Mouse (Mus musculus): Measurements from ENCODE around the gene Tmie.

GRCm38 (mm10) chr9:110890026-110890783 is 10.3 kb upstream of the Tmie start:
- TF ChIP-seq CTCF (IDR thresholded peaks at IDR 0.05; ENCODE audit: low read depth, low read length) (peak; percentile 45; the same call in 1 of the 2 replicates), GATA1 (IDR thresholded peaks at IDR 0.05; ENCODE audit: borderline replicate concordance, low read length) (no peak)

All from G1E (cell line).